Comparison of ENCODE assay signal across 8 mouse cellular contexts in genomic region chr19:9920835-9921784, GRCm38 (mm10). TPM values are rescaled to one million over a fixed set of nuclear protein-coding genes. Genes with fewer than 3 reads are reported as not detected.
DNase-seq lines count a peak whose midpoint lies in the region; ATAC-seq and TF ChIP-seq lines count a peak whose summit lies in the region.

No protein-coding gene starts in this region.

- no peaks in the 10 kb centered on the region for H3K9me3 ChIP-seq in hindbrain, postnatal 0 days (ENCODE audit: low read length)
- no peaks in the 10 kb centered on the region for H3K9me3 ChIP-seq in hindbrain, embryonic 16.5 days (ENCODE audit: control insufficient read depth, low read length)
- H3K9me3 ChIP-seq in kidney, embryonic 16.5 days (ENCODE audit: low read length): no peaks in the 10 kb centered on the region
- no peaks in the 10 kb centered on the region for H3K9me3 ChIP-seq in lung, embryonic 15.5 days
- no peaks in the 10 kb centered on the region for H3K9me3 ChIP-seq in hindbrain, embryonic 14.5 days (ENCODE audit: control insufficient read depth, low read length)

- WGBS in hindbrain, postnatal 0 days: 65% methylated on average over 13 of the region's 13 CpGs
- 65% methylated on average over 13 of the region's 13 CpGs for WGBS in hindbrain, embryonic 16.5 days
- whole genome bisulfite sequencing in kidney, embryonic 16.5 days: 30% methylated on average over 13 of the region's 13 CpGs
- 40% methylated on average over 13 of the region's 13 CpGs for WGBS in lung, embryonic 15.5 days
- 72% methylated on average over 13 of the region's 13 CpGs for WGBS in hindbrain, embryonic 14.5 days

- no peak overlapping the region for H3K27ac ChIP-seq in hindbrain, postnatal 0 days
- H3K27ac ChIP-seq in hindbrain, embryonic 16.5 days (ENCODE audit: low read depth, low read length): no peak overlapping the region
- no peak overlapping the region for H3K27ac ChIP-seq in kidney, embryonic 16.5 days (ENCODE audit: low read length)
- no peak overlapping the region for H3K27ac ChIP-seq in lung, embryonic 15.5 days
- no peak overlapping the region for H3K27ac ChIP-seq in hindbrain, embryonic 14.5 days

- H3K4me3 ChIP-seq in hindbrain, postnatal 0 days (ENCODE audit: low read length): no peak overlapping the region
- H3K4me3 ChIP-seq in hindbrain, embryonic 16.5 days (ENCODE audit: low read length): no peak overlapping the region
- no peak overlapping the region for H3K4me3 ChIP-seq in kidney, embryonic 16.5 days (ENCODE audit: low read length)
- no peak overlapping the region for H3K4me3 ChIP-seq in lung, embryonic 15.5 days
- H3K4me3 ChIP-seq in hindbrain, embryonic 14.5 days (replicated peaks; ENCODE audit: low read length): no peak overlapping the region

- peaks cover 15% of the 10 kb centered on the region for H3K4me1 ChIP-seq in hindbrain, postnatal 0 days (ENCODE audit: insufficient read depth, low read length)
- peaks cover 9% of the 10 kb centered on the region for H3K4me1 ChIP-seq in hindbrain, embryonic 16.5 days (ENCODE audit: control insufficient read depth, insufficient read depth, low read depth, low read length)
- H3K4me1 ChIP-seq in kidney, embryonic 16.5 days (ENCODE audit: insufficient read depth, low read length): peaks cover 14% of the 10 kb centered on the region
- peaks cover 26% of the 10 kb centered on the region for H3K4me1 ChIP-seq in lung, embryonic 15.5 days
- H3K4me1 ChIP-seq in hindbrain, embryonic 14.5 days (replicated peaks; ENCODE audit: control insufficient read depth, insufficient read depth, low read length): peaks cover 9% of the 10 kb centered on the region

- peak; percentile 38 for DNase-seq in hindbrain, postnatal 0 days (ENCODE audit: low spot score)
- peak; percentile 91 for DNase-seq in adipocyte (ENCODE audit: low spot score)
- peak; percentile 68 for DNase-seq in gastrocnemius, postnatal 25 days
- peak; percentile 73 for DNase-seq in testis, postnatal 10 days (ENCODE audit: low spot score)
- DNase-seq in hindbrain, embryonic 14.5 days (ENCODE audit: low spot score): no peak

- H3K4me2 ChIP-seq in hindbrain, postnatal 0 days (ENCODE audit: low read depth, low read length): no peak overlapping the region
- no peak overlapping the region for H3K4me2 ChIP-seq in hindbrain, embryonic 16.5 days (ENCODE audit: low read length)
- H3K4me2 ChIP-seq in kidney, embryonic 16.5 days (replicated peaks; ENCODE audit: low read depth, low read length): no peak overlapping the region
- H3K4me2 ChIP-seq in lung, embryonic 15.5 days: no peak overlapping the region
- H3K4me2 ChIP-seq in hindbrain, embryonic 14.5 days (replicated peaks): no peak overlapping the region

- H3K9ac ChIP-seq in hindbrain, postnatal 0 days (replicated peaks; ENCODE audit: low read length): no peak overlapping the region
- H3K9ac ChIP-seq in hindbrain, embryonic 16.5 days (ENCODE audit: low read depth, low read length): no peak overlapping the region
- no peak overlapping the region for H3K9ac ChIP-seq in kidney, embryonic 16.5 days (replicated peaks; ENCODE audit: low read length)
- no peak overlapping the region for H3K9ac ChIP-seq in lung, embryonic 15.5 days
- no peak overlapping the region for H3K9ac ChIP-seq in hindbrain, embryonic 14.5 days

- H3K27me3 ChIP-seq in hindbrain, postnatal 0 days (ENCODE audit: insufficient read depth, low read length): no peaks in the 10 kb centered on the region
- no peaks in the 10 kb centered on the region for H3K27me3 ChIP-seq in hindbrain, embryonic 16.5 days (replicated peaks; ENCODE audit: control insufficient read depth, insufficient read depth, low read length)
- no peaks in the 10 kb centered on the region for H3K27me3 ChIP-seq in kidney, embryonic 16.5 days (ENCODE audit: insufficient read depth, low read length)
- no peaks in the 10 kb centered on the region for H3K27me3 ChIP-seq in lung, embryonic 15.5 days
- no peaks in the 10 kb centered on the region for H3K27me3 ChIP-seq in hindbrain, embryonic 14.5 days (ENCODE audit: control insufficient read depth, insufficient read depth, low read length)

- TF ChIP-seq CTCF in hindbrain, postnatal 0 days (IDR thresholded peaks at IDR 0.05; ENCODE audit: low read depth): peak; percentile 51

- H3K36me3 ChIP-seq in hindbrain, postnatal 0 days (ENCODE audit: insufficient read depth, low read length): no peaks in the 10 kb centered on the region
- H3K36me3 ChIP-seq in hindbrain, embryonic 16.5 days (ENCODE audit: control insufficient read depth, insufficient read depth, low read length): no peaks in the 10 kb centered on the region
- no peaks in the 10 kb centered on the region for H3K36me3 ChIP-seq in kidney, embryonic 16.5 days (ENCODE audit: insufficient read depth, low read length)
- no peaks in the 10 kb centered on the region for H3K36me3 ChIP-seq in lung, embryonic 15.5 days
- H3K36me3 ChIP-seq in hindbrain, embryonic 14.5 days (replicated peaks; ENCODE audit: control insufficient read depth, insufficient read depth): no peaks in the 10 kb centered on the region

- ATAC-seq in hindbrain, postnatal 0 days: no peak
- no peak for ATAC-seq in hindbrain, embryonic 16.5 days
- peak; percentile 53; the same call in 1 of the 2 replicates for ATAC-seq in kidney, embryonic 16.5 days (ENCODE audit: low FRiP score, low TSS enrichment)
- ATAC-seq in lung, embryonic 15.5 days (ENCODE audit: borderline replicate concordance, extremely low read depth, low FRiP score, low TSS enrichment): peak; percentile 48; the same call in 1 of the 2 replicates
- no peak for ATAC-seq in hindbrain, embryonic 14.5 days (ENCODE audit: low FRiP score)

RNA-seq across cellular contexts. Expression of gene Incenp, which starts 21.8 kb away (rescaled TPM):
- total RNA-seq in hindbrain, postnatal 0 days (2014; rRNA removed): 11.4 and 16.2 TPM in 2 replicates
- polyA plus RNA-seq in hindbrain, postnatal 0 days (2015; fragmentation: Nextera tagmentation; extraction: Ambion mirVana): 26.4 and 27.2 TPM in 2 replicates
- 26.0 and 30.4 TPM in 2 replicates for polyA plus RNA-seq in hindbrain, embryonic 16.5 days (2015; fragmentation: Nextera tagmentation; extraction: Ambion mirVana)
- 1 to 10 TPM; 4.5 to 4.7 TPM for total RNA-seq in gastrocnemius, postnatal 25 days (2021)
- polyA plus RNA-seq in kidney, embryonic 16.5 days (2015; fragmentation: Nextera tagmentation; extraction: Ambion mirVana): 99.9 and 106 TPM in 2 replicates
- polyA plus RNA-seq in lung, embryonic 15.5 days (2015; fragmentation: Nextera tagmentation; extraction: Ambion mirVana): 131 and 132 TPM in 2 replicates
- 18.9 and 22.6 TPM in 2 replicates for polyA plus RNA-seq in hindbrain, embryonic 14.5 days (2014; fragmentation: Nextera tagmentation; extraction: Ambion mirVana)

RNA-seq across cellular contexts. Expression of gene Fth1, which starts 59.3 kb away (rescaled TPM):
- 301 and 443 TPM in 2 replicates for total RNA-seq in hindbrain, postnatal 0 days (2014; rRNA removed)
- polyA plus RNA-seq in hindbrain, postnatal 0 days (2015; fragmentation: Nextera tagmentation; extraction: Ambion mirVana): 2,616 and 2,786 TPM in 2 replicates
- polyA plus RNA-seq in hindbrain, embryonic 16.5 days (2015; fragmentation: Nextera tagmentation; extraction: Ambion mirVana): 1,751 and 1,961 TPM in 2 replicates
- 1,000 to 10,000 TPM; 1,951 to 1,957 TPM for total RNA-seq in gastrocnemius, postnatal 25 days (2021)
- polyA plus RNA-seq in kidney, embryonic 16.5 days (2015; fragmentation: Nextera tagmentation; extraction: Ambion mirVana): 1,651 and 1,666 TPM in 2 replicates
- polyA plus RNA-seq in lung, embryonic 15.5 days (2015; fragmentation: Nextera tagmentation; extraction: Ambion mirVana): 1,860 and 1,896 TPM in 2 replicates
- 1,735 and 1,844 TPM in 2 replicates for polyA plus RNA-seq in hindbrain, embryonic 14.5 days (2014; fragmentation: Nextera tagmentation; extraction: Ambion mirVana)

Comparison
In these comparisons a context has a peak if more than half of its experiments do, and no peak if none do; other contexts are left out.
1. ATAC-seq: peak in kidney, embryonic 16.5 days (single experiment) and lung, embryonic 15.5 days (single experiment); none in hindbrain, postnatal 0 days (single experiment), hindbrain, embryonic 16.5 days (single experiment) and hindbrain, embryonic 14.5 days (single experiment).